Mouse (Mus musculus) thymus, postnatal 4 days (tissue): ENCODE measurements around the gene Il1rn.
A peak's percentile ranks its signal among the peaks of the same experiment; 100 is the strongest.

Experiments used
- DNase-seq: peaks from one replicate; pipeline ENCODE4 v3.0.0; 2021

The Il1rn gene

GRCm38 (mm10) chr2:24382456-24383230, 46.0 kb downstream of the Il1rn start:
- DNase-seq, result peak; percentile 53

GRCm38 (mm10) chr2:24383636-24384035, 47.0 kb downstream of the Il1rn start:
- DNase-seq, result peak; percentile 25

GRCm38 (mm10) chr2:24384393-24384792, 47.7 kb downstream of the Il1rn start:
- no peak for DNase-seq

GRCm38 (mm10) chr2:24385111-24385961, 48.7 kb downstream of the Il1rn start:
- DNase-seq, result peak; percentile 91

GRCm38 (mm10) chr2:24386158-24386963, 49.7 kb downstream of the Il1rn start:
- DNase-seq, result peak; percentile 85

- peak; percentile 42 for DNase-seq
Observed at GRCm38 (mm10) chr2:24386964-24387320, 50.3 kb downstream of the Il1rn start.

GRCm38 (mm10) chr2:24387361-24388283, 51.0 kb downstream of the Il1rn start:
- no peak for DNase-seq

- no peak for DNase-seq
Observed at GRCm38 (mm10) chr2:24393251-24393650, 56.6 kb downstream of the Il1rn start.

- peak; percentile 26 for DNase-seq
Observed at GRCm38 (mm10) chr2:24397115-24397514, 60.5 kb downstream of the Il1rn start.

GRCm38 (mm10) chr2:24400711-24401110, 64.1 kb downstream of the Il1rn start:
- no peak for DNase-seq
